Mouse (Mus musculus) heart, adult 2 months (tissue): ENCODE measurements at regions not wholly inside any gene's neighbourhood (a gene's known extent, or its start where the extent isn't known, plus 50 kb on each side); places are given as distances from the start of the nearest gene placed in this dataset.

Source experiments
- CTCF ChIP-seq: fragments of 200-600 bp; IDR thresholded peaks from 2 replicates; pipeline ENCODE4 v1.8.1; 2022; ENCODE audit warnings: antibody characterized with exemption, mild to moderate bottlenecking, moderate library complexity
- POLR2A ChIP-seq: fragments of 200-500 bp; IDR thresholded peaks from 2 replicates; pipeline ENCODE4 v1.6.1; 2011; ENCODE audit warnings: mild to moderate bottlenecking, low read depth, low read length, control low read depth; ENCODE audit not compliant: insufficient read depth

DNA sequence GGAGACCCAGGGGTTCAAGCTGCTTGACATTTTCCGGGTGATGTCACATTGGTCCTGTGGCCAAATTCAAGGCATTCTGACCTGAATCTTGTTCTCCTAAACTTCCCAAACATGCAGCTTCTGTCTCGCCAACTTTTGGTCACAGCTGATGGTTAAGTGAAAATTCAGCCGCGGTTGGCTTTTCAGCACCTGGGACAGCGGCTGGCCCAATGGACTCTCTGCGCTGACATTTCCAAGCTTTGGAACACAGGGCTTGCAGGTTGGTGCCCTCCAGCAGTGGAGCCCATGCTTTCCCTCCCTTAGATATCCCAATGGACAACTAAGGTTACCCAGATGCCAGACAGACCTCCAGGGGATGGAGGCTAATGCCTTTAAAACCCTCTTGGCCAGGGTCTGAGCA lies 100.2 kb downstream of the Aipl1 start:
- TF ChIP-seq POLR2A (no peak), CTCF (no peak)
